Mouse (Mus musculus) olfactory bulb, adult 2 months (tissue): Measurements from ENCODE around the gene Nmb.

ENCODE experiments used
- CTCF ChIP-seq: fragments of 200-500 bp; IDR thresholded peaks from 2 replicates; pipeline ENCODE4 v1.5.1; 2012; ENCODE audit warnings: low read depth, mild to moderate bottlenecking, low read length, moderate library complexity; ENCODE audit not compliant: insufficient read depth
- POLR2A ChIP-seq: fragments of 200-500 bp; IDR thresholded peaks from 2 replicates; pipeline ENCODE4 v1.6.1; 2012; ENCODE audit warnings: mild to moderate bottlenecking, low read depth, low read length, moderate library complexity; ENCODE audit not compliant: insufficient read depth

- no peak for TF ChIP-seq CTCF
- no peak for TF ChIP-seq POLR2A
These were observed 44.6 kb downstream of the Nmb start for GRCm38 (mm10) chr7:80860227-80860626.
